Mouse (Mus musculus) Patski (cell line): Measurements from ENCODE around the gene Coq10a. TPM values are rescaled to one million over a fixed set of nuclear protein-coding genes. Genes with fewer than 3 reads are reported as not detected.

Source experiments
- ATAC-seq: fragments of 100-300 bp; one replicate; pipeline ENCODE4 v1.8.0; 2021
- CTCF ChIA-PET: fragments of 350-600 bp; sonication (Branson Sonifier 250); formaldehyde crosslinking; loops from one replicate; lab custom pipeline; 2022; ENCODE audit warnings: inconsistent platforms; lab: Charles Lee
- POLR2A ChIA-PET: fragments of 350-600 bp; sonication (Branson Sonifier 250); formaldehyde crosslinking; loops from one replicate; lab custom pipeline; 2022; ENCODE audit warnings: antibody characterized with exemption, inconsistent platforms; lab: Charles Lee
- DNase-seq: peaks from one replicate; pipeline ENCODE4 v3.0.0-alpha.2; 2011; ENCODE audit warnings: low read depth, low spot score
- H3K27me3 ChIP-seq: fragments of 371-371 bp; one replicate; pipeline ENCODE4 v1.5.1; 2021
- CTCF ChIP-seq: fragments of 100-300 bp; IDR thresholded peaks from one replicate; pipeline ENCODE4 v1.5.1; 2021
- in situ Hi-C: fragments of 300-500 bp; cut with MboI; formaldehyde crosslinking; loops from 3 replicates; pipeline ENCODE4 v1.11.1; 2018; ENCODE audit warnings: low pct_unique_long_range_greater_than_20kb, mixed read lengths
- polyA plus RNA-seq: library from polyadenylated mRNA; unstranded; gene quantifications from one replicate; pipeline ENCODE4 v1.2.3, GENCODE M21; 2021

Coq10a gene
- polyA plus RNA-seq, 1 experiment from 2014 or later, result 34.5 TPM

DNA sequence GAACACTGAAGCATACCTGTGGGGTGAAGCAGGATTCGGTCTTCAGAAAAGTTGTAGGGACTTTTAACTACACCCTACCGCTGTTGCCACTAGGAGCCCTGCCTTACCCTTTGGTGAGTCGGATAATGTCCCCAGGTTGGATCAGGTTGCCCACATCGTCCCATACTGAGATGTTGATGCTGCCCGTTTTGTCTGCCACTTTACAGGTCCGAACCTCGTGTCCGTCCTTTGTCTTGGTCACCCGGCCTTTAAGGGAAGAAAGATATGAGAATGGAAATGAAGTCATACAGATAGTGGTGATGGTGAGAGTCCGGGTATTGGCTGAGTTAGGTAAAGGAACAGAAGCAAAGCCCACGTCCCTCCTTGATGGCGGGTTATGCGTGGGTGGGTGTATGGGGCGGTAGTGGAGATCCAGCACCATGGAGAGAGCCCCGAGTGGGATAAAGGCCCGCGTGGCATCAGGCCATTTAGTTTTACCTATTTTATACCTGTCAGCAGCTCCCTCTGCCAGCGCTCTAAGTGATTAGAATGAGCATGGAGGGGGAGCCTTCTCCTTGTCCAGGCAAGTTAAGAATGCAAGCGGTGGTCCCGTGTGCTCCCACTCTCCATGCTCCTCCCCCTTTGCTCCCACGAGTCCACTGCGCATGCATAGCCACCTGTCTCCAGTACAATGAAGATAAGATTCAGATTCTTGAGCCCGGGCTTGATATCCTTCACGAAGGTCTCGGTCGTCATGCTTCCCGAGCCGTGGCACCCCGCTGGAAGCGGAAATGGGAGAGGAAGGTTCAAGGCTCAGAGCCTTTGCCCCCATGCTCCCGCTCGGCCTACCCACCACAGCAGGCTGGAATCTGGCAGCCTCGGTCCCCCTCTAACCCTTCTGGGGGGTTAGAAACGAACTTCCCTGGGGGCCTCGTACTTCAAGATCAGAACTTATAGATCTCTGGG lies 40.1 kb upstream of the Coq10a start:
- CTCF ChIA-PET, result no interaction called here
- in situ Hi-C loops, result loop anchor here (5.0 kb wide), 1 partner anchor 48 kb away; the partner anchor contains the start of gene Smarcc2
- POLR2A ChIA-PET, result interaction anchor here (0.6 to 1.5 kb wide), 2 partner anchors 9 to 47 kb away, joined by 3 to 5 read pairs; partner anchors contain the start of gene Slc39a5
- DNase-seq, result no peak
- TF ChIP-seq CTCF, result no peak
- no peak for ATAC-seq
- no peaks in the 10 kb centered on the region for H3K27me3 ChIP-seq

DNA sequence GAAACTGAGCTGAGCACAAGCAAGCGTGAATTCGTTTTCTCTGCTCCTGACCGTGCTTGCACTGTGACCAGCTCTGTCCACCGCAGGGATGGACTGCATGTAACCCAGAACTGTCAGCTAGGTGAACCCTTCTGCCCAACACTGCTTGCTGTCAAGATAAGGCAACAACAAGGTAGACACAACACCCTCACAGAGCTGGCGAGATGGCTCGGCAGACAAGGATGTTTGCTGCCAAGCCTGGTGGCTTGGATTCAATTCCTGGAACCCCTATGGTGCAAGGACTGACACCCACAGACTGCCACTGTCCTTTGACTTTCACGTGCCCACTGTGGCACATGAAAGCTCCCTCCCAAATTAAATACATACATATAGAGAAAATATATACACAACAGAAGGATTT lies 35.1 kb upstream of the Coq10a start:
- in situ Hi-C loops, result no loop called here
- H3K27me3 ChIP-seq, result no peaks in the 10 kb centered on the region
- CTCF ChIA-PET, result no interaction called here
- DNase-seq (no peak), ATAC-seq (no peak)
- TF ChIP-seq CTCF, result no peak
- POLR2A ChIA-PET, result no interaction called here

- TF ChIP-seq CTCF, result no peak
- DNase-seq (no peak), ATAC-seq (no peak)
- ChIA-PET POLR2A (no interaction called here), CTCF (interaction anchor here (1.5 kb wide), 1 partner anchor 27 kb away, joined by 3 read pairs; no protein-coding TSS in a partner anchor)
- H3K27me3 ChIP-seq, result no peaks in the 10 kb centered on the region
- in situ Hi-C loops, result no loop called here
Observed at GRCm38 (mm10) chr10:128401638-128402037, 32.8 kb upstream of the Coq10a start.

DNA sequence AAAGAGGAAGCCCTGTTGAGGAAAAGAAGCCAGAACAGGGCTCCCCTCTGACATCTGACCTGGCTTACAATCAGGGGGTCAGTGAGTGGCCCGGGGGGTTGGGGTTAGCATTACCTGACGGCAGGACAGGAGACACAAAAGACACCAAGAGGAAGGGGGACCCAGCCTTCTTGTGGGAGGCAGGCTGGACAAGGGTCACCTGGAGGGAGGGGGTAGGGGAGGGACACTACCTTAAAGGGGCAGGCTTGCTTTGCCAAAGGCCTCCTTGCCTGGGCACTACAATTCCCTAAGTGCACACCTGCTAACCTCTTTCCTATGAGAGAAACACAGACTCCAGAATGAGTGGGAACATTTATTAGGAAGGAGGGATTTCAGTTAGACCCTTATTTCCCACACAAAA lies 32.3 kb upstream of the Coq10a start, which contains the start of gene Slc39a5:
Slc39a5 (minus strand) TSS at position 174 of the 400 bp plus-strand sequence.
- in situ Hi-C loops, result no loop called here
- TF ChIP-seq CTCF, result no peak
- ATAC-seq (no peak), DNase-seq (no peak)
- ChIA-PET CTCF (interaction anchor here (1.3 kb wide), 1 partner anchor 18 kb away, joined by 3 read pairs; no protein-coding TSS in a partner anchor), POLR2A (interaction anchor here (1.9 kb wide), 1 partner anchor 8 kb away, joined by 5 read pairs; no protein-coding TSS in a partner anchor)
- H3K27me3 ChIP-seq, result no peaks in the 10 kb centered on the region

DNA sequence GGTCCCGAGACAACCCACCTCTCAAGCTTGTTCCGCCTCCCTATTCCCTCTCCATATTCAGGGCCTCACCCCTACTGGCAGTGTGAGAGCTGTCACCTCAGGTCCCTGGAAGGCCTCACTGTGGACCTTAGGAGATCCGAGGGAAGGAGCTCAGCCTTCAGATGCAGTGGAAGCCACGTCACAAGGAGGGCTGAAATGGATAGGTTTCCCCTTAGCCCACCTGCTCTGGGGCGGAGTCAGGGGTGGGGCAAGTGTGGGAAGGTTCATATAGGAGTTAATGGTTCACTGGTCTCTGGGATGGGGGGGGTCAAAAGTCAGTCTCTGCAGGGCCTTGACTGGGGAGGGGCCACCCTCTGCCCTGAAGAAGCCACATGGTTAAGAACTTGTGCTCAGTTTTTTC lies 31.5 kb upstream of the Coq10a start:
- CTCF ChIA-PET, result interaction anchor here (1.3 kb wide), 1 partner anchor 17 kb away, joined by 3 read pairs; no protein-coding TSS in a partner anchor
- DNase-seq, result no peak
- ATAC-seq, result no peak
- POLR2A ChIA-PET, result interaction anchor here (1.9 kb wide), 1 partner anchor 9 kb away, joined by 5 read pairs; no protein-coding TSS in a partner anchor
- in situ Hi-C loops, result no loop called here
- no peak for TF ChIP-seq CTCF
- no peaks in the 10 kb centered on the region for H3K27me3 ChIP-seq

- ChIA-PET CTCF (no interaction called here), POLR2A (no interaction called here)
- no peak for TF ChIP-seq CTCF
- DNase-seq (no peak), ATAC-seq (no peak)
- in situ Hi-C loops, result no loop called here
- no peaks in the 10 kb centered on the region for H3K27me3 ChIP-seq
Observed at GRCm38 (mm10) chr10:128397466-128397865, 28.7 kb upstream of the Coq10a start.

GRCm38 (mm10) chr10:128396716-128397264 lies 28.0 kb upstream of the Coq10a start:
- no peak for ATAC-seq
- DNase-seq, result no peak
- no peaks in the 10 kb centered on the region for H3K27me3 ChIP-seq
- no peak for TF ChIP-seq CTCF
- ChIA-PET POLR2A (interaction anchor here (0.8 kb wide), 2 partner anchors 12 to 52 kb away, joined by 3 to 8 read pairs; no protein-coding TSS in a partner anchor), CTCF (no interaction called here)
- in situ Hi-C loops, result no loop called here

DNA sequence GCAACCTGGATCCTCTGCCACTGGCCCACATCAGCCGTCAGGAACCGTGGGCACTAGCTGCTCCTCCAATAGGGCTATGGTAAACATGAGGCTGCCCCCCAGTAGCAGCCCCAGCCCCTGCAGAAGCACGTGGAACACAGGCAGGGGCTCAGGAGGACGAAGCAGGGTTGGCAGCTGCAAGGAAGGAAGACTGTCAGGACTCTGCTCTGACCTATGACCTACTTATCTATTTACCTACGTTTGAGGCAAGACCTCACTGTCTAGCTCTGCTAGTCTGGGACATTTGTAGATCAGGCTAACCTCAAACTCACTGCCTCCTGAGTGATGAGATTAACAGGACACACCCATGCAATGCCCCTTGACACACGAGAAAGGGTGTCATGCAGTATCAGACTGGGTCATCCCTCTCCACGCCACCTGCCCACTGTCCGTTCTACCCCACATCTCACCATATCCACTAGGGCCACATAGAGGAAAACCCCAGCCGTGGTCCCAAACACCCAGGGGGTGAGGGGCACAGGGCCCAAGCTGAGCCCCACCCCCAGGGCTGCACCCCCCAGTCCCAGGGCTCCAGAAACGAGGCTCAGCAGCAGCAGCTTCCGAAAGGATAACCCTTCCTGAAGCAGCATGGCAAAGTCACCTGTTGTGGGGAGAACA lies 27.3 kb upstream of the Coq10a start:
- H3K27me3 ChIP-seq, result no peaks in the 10 kb centered on the region
- no peak for TF ChIP-seq CTCF
- ChIA-PET POLR2A (interaction anchor here (0.8 kb wide), 2 partner anchors 11 to 53 kb away, joined by 3 to 8 read pairs; no protein-coding TSS in a partner anchor), CTCF (no interaction called here)
- ATAC-seq (no peak), DNase-seq (no peak)
- in situ Hi-C loops, result no loop called here

- CTCF ChIA-PET, result no interaction called here
- POLR2A ChIA-PET, result no interaction called here
- no peak for ATAC-seq
- no peak for DNase-seq
- no peaks in the 10 kb centered on the region for H3K27me3 ChIP-seq
- no peak for TF ChIP-seq CTCF
- in situ Hi-C loops, result no loop called here
Observed at GRCm38 (mm10) chr10:128391850-128392249, 23.1 kb upstream of the Coq10a start.

- no peak for TF ChIP-seq CTCF
- ATAC-seq (no peak), DNase-seq (no peak)
- H3K27me3 ChIP-seq, result no peaks in the 10 kb centered on the region
- in situ Hi-C loops, result no loop called here
- ChIA-PET CTCF (no interaction called here), POLR2A (interaction anchor here (0.6 kb wide), 1 partner anchor 175 kb away, joined by 6 read pairs; no protein-coding TSS in a partner anchor)
Observed at GRCm38 (mm10) chr10:128390366-128390765, 21.6 kb upstream of the Coq10a start.
